Mouse (Mus musculus): ENCODE results near the gene Dlx1. TPM values are rescaled to one million over a fixed set of nuclear protein-coding genes. Genes with fewer than 3 reads are reported as not detected.

Dlx1 gene
- polyA plus RNA-seq, 1 experiment from 2014 or later: 0.13 TPM

- WGBS: under 1% methylated on average over 50 of the region's 60 CpGs
- Histone ChIP-seq H3K27ac (replicated peaks) (no peak overlapping the region), H3K4me2 (peak overlapping the region; percentile 60), H3K36me3 (no peaks in the 10 kb centered on the region), H3K9me3 (replicated peaks) (no peaks in the 10 kb centered on the region), H3K27me3 (replicated peaks) (peaks cover 97% of the 10 kb centered on the region), H3K9ac (replicated peaks) (no peak overlapping the region), H3K4me1 (peaks cover 19% of the 10 kb centered on the region), H3K4me3 (replicated peaks) (peak overlapping the region; percentile 33)
- peak; percentile 65; the same call in 1 of the 2 replicates for ATAC-seq (ENCODE audit: low FRiP score)
Measured at GRCm38 (mm10) chr2:71529511-71530351, 1.8 kb downstream of the Dlx1 start.

GRCm38 (mm10) chr2:71530391-71531123 is 2.6 kb downstream of the Dlx1 start:
- Histone ChIP-seq H3K4me2 (no peak overlapping the region), H3K9me3 (replicated peaks) (no peaks in the 10 kb centered on the region), H3K27me3 (replicated peaks) (peaks cover 95% of the 10 kb centered on the region), H3K4me3 (replicated peaks) (no peak overlapping the region), H3K36me3 (no peaks in the 10 kb centered on the region), H3K4me1 (peaks cover 19% of the 10 kb centered on the region), H3K27ac (replicated peaks) (no peak overlapping the region), H3K9ac (replicated peaks) (no peak overlapping the region)
- WGBS: under 1% methylated on average over 34 of the region's 34 CpGs
- ATAC-seq (ENCODE audit: low FRiP score): no peak

- no peak overlapping the region for H3K4me3 ChIP-seq (replicated peaks)
- no peaks in the 10 kb centered on the region for H3K36me3 ChIP-seq
- no peak overlapping the region for H3K9ac ChIP-seq (replicated peaks)
- H3K27ac ChIP-seq (replicated peaks): no peak overlapping the region
- H3K9me3 ChIP-seq (replicated peaks): no peaks in the 10 kb centered on the region
- H3K4me2 ChIP-seq: no peak overlapping the region
- peaks cover 93% of the 10 kb centered on the region for H3K27me3 ChIP-seq (replicated peaks)
- ATAC-seq (ENCODE audit: low FRiP score): no peak
- WGBS: 0% methylated on average over 11 of the region's 12 CpGs
- H3K4me1 ChIP-seq: peaks cover 19% of the 10 kb centered on the region
Measured at GRCm38 (mm10) chr2:71531124-71531590, 3.2 kb downstream of the Dlx1 start.

- H3K27ac ChIP-seq (replicated peaks): no peak overlapping the region
- no peak overlapping the region for H3K9ac ChIP-seq (replicated peaks)
- ATAC-seq (ENCODE audit: low FRiP score): no peak
- peaks cover 19% of the 10 kb centered on the region for H3K4me1 ChIP-seq
- no peak overlapping the region for H3K4me2 ChIP-seq
- no peaks in the 10 kb centered on the region for H3K9me3 ChIP-seq (replicated peaks)
- peaks cover 93% of the 10 kb centered on the region for H3K27me3 ChIP-seq (replicated peaks)
- H3K4me3 ChIP-seq (replicated peaks): no peak overlapping the region
- under 1% methylated on average over 43 of the region's 43 CpGs for WGBS
- H3K36me3 ChIP-seq: no peaks in the 10 kb centered on the region
Measured at GRCm38 (mm10) chr2:71531990-71532970, 4.4 kb downstream of the Dlx1 start.

- H3K9ac ChIP-seq (replicated peaks): no peak overlapping the region
- 8% methylated on average over 5 of the region's 5 CpGs for WGBS
Measured at GRCm38 (mm10) chr2:71533094-71533493, 5.2 kb downstream of the Dlx1 start.

GRCm38 (mm10) chr2:71534242-71535052 is 6.5 kb downstream of the Dlx1 start:
- Histone ChIP-seq H3K9ac (replicated peaks) (no peak overlapping the region), H3K4me3 (replicated peaks) (no peak overlapping the region), H3K4me2 (no peak overlapping the region), H3K4me1 (peaks cover 8% of the 10 kb centered on the region), H3K36me3 (no peaks in the 10 kb centered on the region), H3K27me3 (replicated peaks) (peaks cover 96% of the 10 kb centered on the region), H3K27ac (replicated peaks) (no peak overlapping the region), H3K9me3 (replicated peaks) (no peaks in the 10 kb centered on the region)
- no peak for ATAC-seq (ENCODE audit: low FRiP score)
- under 1% methylated on average over 20 of the region's 20 CpGs for WGBS

More at GRCm38 (mm10) chr2:71533094-71533493, 5.2 kb downstream of the Dlx1 start:
- no peaks in the 10 kb centered on the region for H3K9me3 ChIP-seq (replicated peaks)
- H3K27me3 ChIP-seq (replicated peaks): peaks cover 96% of the 10 kb centered on the region
- H3K4me2 ChIP-seq: no peak overlapping the region
- no peak for ATAC-seq (ENCODE audit: low FRiP score)
- no peak overlapping the region for H3K27ac ChIP-seq (replicated peaks)
- H3K4me3 ChIP-seq (replicated peaks): no peak overlapping the region
- no peaks in the 10 kb centered on the region for H3K36me3 ChIP-seq
- H3K4me1 ChIP-seq: peaks cover 19% of the 10 kb centered on the region

- Histone ChIP-seq H3K36me3 (no peaks in the 10 kb centered on the region), H3K4me3 (replicated peaks) (no peak overlapping the region), H3K27me3 (replicated peaks) (peaks cover 90% of the 10 kb centered on the region), H3K4me2 (peak overlapping the region; percentile 15), H3K4me1 (peaks cover 24% of the 10 kb centered on the region), H3K9ac (replicated peaks) (no peak overlapping the region), H3K9me3 (replicated peaks) (no peaks in the 10 kb centered on the region), H3K27ac (replicated peaks) (no peak overlapping the region)
- ATAC-seq (ENCODE audit: low FRiP score): no peak
- WGBS: 0% methylated on average over 47 of the region's 48 CpGs
Measured at GRCm38 (mm10) chr2:71540611-71541417, 12.9 kb downstream of the Dlx1 start.

- no peak overlapping the region for H3K9ac ChIP-seq (replicated peaks)
- no peak for ATAC-seq (ENCODE audit: low FRiP score)
- no peaks in the 10 kb centered on the region for H3K9me3 ChIP-seq (replicated peaks)
- peak overlapping the region; percentile 15 for H3K4me2 ChIP-seq
- H3K27ac ChIP-seq (replicated peaks): no peak overlapping the region
- no peak overlapping the region for H3K4me3 ChIP-seq (replicated peaks)
- 1% methylated on average over 37 of the region's 37 CpGs for WGBS
- H3K27me3 ChIP-seq (replicated peaks): peaks cover 90% of the 10 kb centered on the region
- H3K4me1 ChIP-seq: peaks cover 32% of the 10 kb centered on the region
- no peaks in the 10 kb centered on the region for H3K36me3 ChIP-seq
Measured at GRCm38 (mm10) chr2:71541418-71542226, 13.7 kb downstream of the Dlx1 start.

- Histone ChIP-seq H3K4me2 (no peak overlapping the region), H3K27ac (replicated peaks) (no peak overlapping the region), H3K9ac (replicated peaks) (no peak overlapping the region), H3K9me3 (replicated peaks) (no peaks in the 10 kb centered on the region), H3K27me3 (replicated peaks) (peaks cover 87% of the 10 kb centered on the region), H3K36me3 (no peaks in the 10 kb centered on the region), H3K4me1 (peaks cover 36% of the 10 kb centered on the region), H3K4me3 (replicated peaks) (no peak overlapping the region)
- WGBS: 4% methylated on average over 11 of the region's 11 CpGs
- ATAC-seq (ENCODE audit: low FRiP score): no peak
Measured at GRCm38 (mm10) chr2:71542227-71542815, 14.4 kb downstream of the Dlx1 start.
